Mouse (Mus musculus) intestine, embryonic 15.5 days (tissue): ENCODE measurements around the gene Trappc4. TPM values are rescaled to one million over a fixed set of nuclear protein-coding genes. Genes with fewer than 3 reads are reported as not detected.
"Not testable (repeated sequence)": the region's sequence is repeated elsewhere in the genome, so short reads cannot be mapped to it uniquely, and the experiment has no call there.

Source experiments
- ATAC-seq: fragments of 200-750 bp; cut with Nextera tagmentation; 2 replicates; pipeline ENCODE4 v1.8.0; 2017; ENCODE audit warnings: moderate TSS enrichment, moderate library complexity
- H3K27ac ChIP-seq: fragments of 300-500 bp; sonication (generic); 2 replicates; pipeline ENCODE4 v1.5.1; 2015; ENCODE audit warnings: mild to moderate bottlenecking, inconsistent platforms
- H3K27me3 ChIP-seq: fragments of 300-500 bp; sonication (generic); replicated peaks from 2 replicates; pipeline ENCODE4 v1.6.1; 2015; ENCODE audit warnings: inconsistent platforms
- H3K36me3 ChIP-seq: fragments of 300-500 bp; sonication (generic); 2 replicates; pipeline ENCODE4 v1.6.1; 2015; ENCODE audit warnings: inconsistent platforms
- H3K4me1 ChIP-seq: fragments of 300-500 bp; sonication (generic); replicated peaks from 2 replicates; pipeline ENCODE4 v1.6.1; 2015; ENCODE audit warnings: inconsistent platforms
- H3K4me2 ChIP-seq: fragments of 300-500 bp; sonication (generic); replicated peaks from 2 replicates; pipeline ENCODE4 v1.6.1; 2015; ENCODE audit warnings: mild to moderate bottlenecking, inconsistent platforms
- H3K4me3 ChIP-seq: fragments of 300-500 bp; sonication (generic); replicated peaks from 2 replicates; pipeline ENCODE4 v1.5.1; 2015; ENCODE audit warnings: inconsistent platforms
- H3K9ac ChIP-seq: fragments of 300-500 bp; sonication (generic); 2 replicates; pipeline ENCODE4 v1.6.1; 2015; ENCODE audit warnings: inconsistent platforms
- H3K9me3 ChIP-seq: fragments of 300-500 bp; sonication (generic); 2 replicates; pipeline ENCODE4 v1.6.1; 2016; ENCODE audit warnings: inconsistent platforms
- WGBS: fragments of 180-500 bp; shearing (Covaris S2); methylation state at CpG from one replicate; pipeline ENCODE4 v1.1.7; 2015; 5-methylcytosine and 5-hydroxymethylcytosine counted together
- polyA plus RNA-seq: library from polyadenylated mRNA; unstranded; fragments of >200 nt; fragmentation: Nextera tagmentation; extraction: Ambion mirVana; gene quantifications from 2 replicates; pipeline ENCODE4 v1.2.1, GENCODE M21; 2015

Trappc4 gene
- 122 and 123 TPM in 2 replicates for polyA plus RNA-seq

- WGBS: under 1% methylated on average over 51 of the region's 51 CpGs
- Histone ChIP-seq H3K27ac (peak within 1 kb of the TSS; percentile 95), H3K27me3 (no peaks in the 10 kb centered on the region), H3K9me3 (no peaks in the 10 kb centered on the region), H3K9ac (peak within 1 kb of the TSS; percentile 91), H3K4me1 (peaks cover 6% of the 10 kb centered on the region; the same call in 1 of the 2 replicates), H3K4me3 (peak within 1 kb of the TSS; percentile 83), H3K4me2 (peak within 1 kb of the TSS; percentile 63), H3K36me3 (peaks cover 38% of the 10 kb centered on the region)
- peak; percentile 96 for ATAC-seq
Measured at GRCm38 (mm10) chr9:44406906-44407751, at the start of gene Trappc4, which contains the start of gene Rps25. Gene Trappc4 (minus strand): TSS chr9:44407600. Gene Rps25 (plus strand): TSS chr9:44407139.

- 23% methylated on average over 4 of the region's 4 CpGs for WGBS
- Histone ChIP-seq H3K36me3 (no peaks in the 10 kb centered on the region), H3K27me3 (no peaks in the 10 kb centered on the region; the same call in 1 of the 2 replicates), H3K27ac (no peak within 1 kb of the TSS), H3K9me3 (no peaks in the 10 kb centered on the region), H3K9ac (no peak within 1 kb of the TSS), H3K4me1 (peaks cover 9% of the 10 kb centered on the region), H3K4me2 (peak within 1 kb of the TSS; percentile 18; the same call in 1 of the 2 replicates), H3K4me3 (no peak within 1 kb of the TSS)
- ATAC-seq: peak; percentile 13; the same call in 1 of the 2 replicates
Measured at GRCm38 (mm10) chr9:44454891-44455220, 47.5 kb upstream of the Trappc4 start, which contains the start of gene Upk2. Gene Upk2 (minus strand): TSS chr9:44454976.

- no peak overlapping the region for H3K27ac ChIP-seq
- no peak overlapping the region for H3K4me3 ChIP-seq
- no peak overlapping the region for H3K9ac ChIP-seq
- peak; percentile 83 for ATAC-seq
- H3K36me3 ChIP-seq: no peaks in the 10 kb centered on the region
- peaks cover 9% of the 10 kb centered on the region for H3K4me1 ChIP-seq
- H3K9me3 ChIP-seq: no peaks in the 10 kb centered on the region
- peak overlapping the region; percentile 18; the same call in 1 of the 2 replicates for H3K4me2 ChIP-seq
- WGBS: 9% methylated on average over 14 of the region's 14 CpGs
- H3K27me3 ChIP-seq: no peaks in the 10 kb centered on the region; the same call in 1 of the 2 replicates
Measured at GRCm38 (mm10) chr9:44454132-44454890, 46.9 kb upstream of the Trappc4 start.

GRCm38 (mm10) chr9:44450387-44450786, 43.0 kb upstream of the Trappc4 start:
- peaks cover 9% of the 10 kb centered on the region for H3K4me1 ChIP-seq
- ATAC-seq: no peak
- no peak overlapping the region for H3K4me2 ChIP-seq
- no peak overlapping the region for H3K9ac ChIP-seq
- no peak overlapping the region for H3K4me3 ChIP-seq
- H3K27me3 ChIP-seq: no peaks in the 10 kb centered on the region; the same call in 1 of the 2 replicates
- no peaks in the 10 kb centered on the region for H3K36me3 ChIP-seq
- no peaks in the 10 kb centered on the region for H3K9me3 ChIP-seq
- H3K27ac ChIP-seq: no peak overlapping the region

- 83% methylated on average over 7 of the region's 7 CpGs for WGBS
- ATAC-seq, H3K9ac ChIP-seq, H3K36me3 ChIP-seq, H3K27me3 ChIP-seq, H3K4me1 ChIP-seq, H3K9me3 ChIP-seq, H3K4me2 ChIP-seq, H3K4me3 ChIP-seq, H3K27ac ChIP-seq: not testable (repeated sequence)
Measured at GRCm38 (mm10) chr9:44444402-44445025, 37.1 kb upstream of the Trappc4 start.

- Histone ChIP-seq H3K4me1 (no peaks in the 10 kb centered on the region), H3K36me3 (no peaks in the 10 kb centered on the region), H3K27me3 (no peaks in the 10 kb centered on the region), H3K9ac (no peak within 1 kb of the TSS), H3K4me3 (no peak within 1 kb of the TSS), H3K27ac (no peak within 1 kb of the TSS), H3K4me2 (no peak within 1 kb of the TSS), H3K9me3 (no peaks in the 10 kb centered on the region)
- WGBS: 70% methylated on average over 19 of the region's 19 CpGs
- no peak for ATAC-seq
Measured at GRCm38 (mm10) chr9:44440961-44441360, 33.6 kb upstream of the Trappc4 start, which contains the start of gene Foxr1. Gene Foxr1 (minus strand): TSS chr9:44441136.

- no peaks in the 10 kb centered on the region for H3K4me1 ChIP-seq
- no peaks in the 10 kb centered on the region for H3K9me3 ChIP-seq
- no peak for ATAC-seq
- H3K36me3 ChIP-seq: no peaks in the 10 kb centered on the region
- no peak overlapping the region for H3K4me2 ChIP-seq
- H3K4me3 ChIP-seq: no peak overlapping the region
- H3K9ac ChIP-seq: no peak overlapping the region
- H3K27me3 ChIP-seq: no peaks in the 10 kb centered on the region
- no peak overlapping the region for H3K27ac ChIP-seq
- 78% methylated on average over 6 of the region's 6 CpGs for WGBS
Measured at GRCm38 (mm10) chr9:44435747-44436146, 28.3 kb upstream of the Trappc4 start.

- Histone ChIP-seq H3K36me3 (no peaks in the 10 kb centered on the region), H3K9me3 (no peaks in the 10 kb centered on the region), H3K4me2 (no peak overlapping the region), H3K9ac (no peak overlapping the region), H3K27ac (no peak overlapping the region), H3K4me1 (no peaks in the 10 kb centered on the region), H3K4me3 (no peak overlapping the region), H3K27me3 (no peaks in the 10 kb centered on the region)
- no peak for ATAC-seq
- 41% methylated on average over 5 of the region's 5 CpGs for WGBS
Measured at GRCm38 (mm10) chr9:44432577-44433185, 25.3 kb upstream of the Trappc4 start.

GRCm38 (mm10) chr9:44423576-44423975, 16.2 kb upstream of the Trappc4 start:
- no peak for ATAC-seq
- H3K9ac ChIP-seq: no peak overlapping the region
- H3K4me3 ChIP-seq: no peak overlapping the region
- no peak overlapping the region for H3K4me2 ChIP-seq
- no peak overlapping the region for H3K27ac ChIP-seq
- H3K4me1 ChIP-seq: no peaks in the 10 kb centered on the region
- H3K36me3 ChIP-seq: no peaks in the 10 kb centered on the region
- H3K9me3 ChIP-seq: no peaks in the 10 kb centered on the region
- WGBS: 81% methylated on average over 4 of the region's 4 CpGs
- no peaks in the 10 kb centered on the region for H3K27me3 ChIP-seq

- Histone ChIP-seq H3K4me3 (no peak overlapping the region), H3K9ac (no peak overlapping the region), H3K4me1 (no peaks in the 10 kb centered on the region; the same call in 1 of the 2 replicates), H3K27me3 (no peaks in the 10 kb centered on the region), H3K9me3 (no peaks in the 10 kb centered on the region), H3K4me2 (no peak overlapping the region), H3K27ac (no peak overlapping the region), H3K36me3 (no peaks in the 10 kb centered on the region)
- WGBS: 77% methylated on average over 5 of the region's 5 CpGs
- ATAC-seq: no peak
Measured at GRCm38 (mm10) chr9:44420280-44420898, 13.0 kb upstream of the Trappc4 start.

- not testable (repeated sequence) for H3K27ac ChIP-seq, H3K4me2 ChIP-seq, H3K27me3 ChIP-seq, H3K4me1 ChIP-seq, H3K9me3 ChIP-seq, ATAC-seq, H3K9ac ChIP-seq, H3K4me3 ChIP-seq, H3K36me3 ChIP-seq
- 92% methylated on average over 9 of the region's 9 CpGs for WGBS
Measured at GRCm38 (mm10) chr9:44419730-44420129, 12.3 kb upstream of the Trappc4 start.
